Mouse (Mus musculus) lung, postnatal 14 days (tissue): ENCODE measurements around the gene Lrrk2.

ENCODE experiments used
- DNase-seq: peaks from one replicate; pipeline ENCODE4 v3.0.0; 2021

The Lrrk2 gene

GRCm38 (mm10) chr15:91690648-91691047 is 17.7 kb downstream of the Lrrk2 start:
- no peak for DNase-seq

GRCm38 (mm10) chr15:91693051-91693450 is 20.1 kb downstream of the Lrrk2 start:
- DNase-seq: peak; percentile 31

GRCm38 (mm10) chr15:91693856-91694255 is 20.9 kb downstream of the Lrrk2 start:
- no peak for DNase-seq

GRCm38 (mm10) chr15:91700841-91701240 is 27.9 kb downstream of the Lrrk2 start:
- DNase-seq: no peak

GRCm38 (mm10) chr15:91702991-91703715 is 30.2 kb downstream of the Lrrk2 start:
- peak; percentile 53 for DNase-seq

- no peak for DNase-seq
Measured at GRCm38 (mm10) chr15:91704091-91704490, 31.1 kb downstream of the Lrrk2 start.

- no peak for DNase-seq
Measured at GRCm38 (mm10) chr15:91709207-91710130, 36.5 kb downstream of the Lrrk2 start.

GRCm38 (mm10) chr15:91735216-91735922 is 62.4 kb downstream of the Lrrk2 start:
- DNase-seq: no peak

GRCm38 (mm10) chr15:91736791-91737533 is 64.0 kb downstream of the Lrrk2 start:
- DNase-seq: peak; percentile 69

- no peak for DNase-seq
Measured at GRCm38 (mm10) chr15:91738808-91739207, 65.8 kb downstream of the Lrrk2 start.

GRCm38 (mm10) chr15:91745501-91745900 is 72.5 kb downstream of the Lrrk2 start:
- no peak for DNase-seq

GRCm38 (mm10) chr15:91752111-91752510 is 79.1 kb downstream of the Lrrk2 start:
- peak; percentile 27 for DNase-seq

GRCm38 (mm10) chr15:91753378-91754080 is 80.6 kb downstream of the Lrrk2 start:
- DNase-seq: no peak

GRCm38 (mm10) chr15:91754546-91754945 is 81.6 kb downstream of the Lrrk2 start:
- DNase-seq: peak; percentile 62

- DNase-seq: no peak
Measured at GRCm38 (mm10) chr15:91755756-91756155, 82.8 kb downstream of the Lrrk2 start.

- no peak for DNase-seq
Measured at GRCm38 (mm10) chr15:91772041-91772440, 99.1 kb downstream of the Lrrk2 start.

- no peak for DNase-seq
Measured at GRCm38 (mm10) chr15:91779166-91779565, 106.2 kb downstream of the Lrrk2 start.

GRCm38 (mm10) chr15:91781172-91781571 is 108.2 kb downstream of the Lrrk2 start:
- peak; percentile 52 for DNase-seq

- DNase-seq: no peak
Measured at GRCm38 (mm10) chr15:91788338-91788737, 115.4 kb downstream of the Lrrk2 start.

GRCm38 (mm10) chr15:91806463-91806862 is 133.5 kb downstream of the Lrrk2 start:
- no peak for DNase-seq

GRCm38 (mm10) chr15:91835319-91835718 is 162.3 kb downstream of the Lrrk2 start:
- DNase-seq: no peak

- no peak for DNase-seq
Measured at GRCm38 (mm10) chr15:91837965-91838364, 165.0 kb downstream of the Lrrk2 start, which contains the start of gene Smgc. Gene Smgc (plus strand): TSS chr15:91838265.
